Mouse (Mus musculus) bone marrow, adult 2 months (tissue): ENCODE data around the gene Bcl7b. TPM values are rescaled to one million over a fixed set of nuclear protein-coding genes. Genes with fewer than 3 reads are reported as not detected.
A peak's percentile ranks its signal among the peaks of the same experiment; 100 is the strongest.

Source experiments
- H3K27ac ChIP-seq: fragments of 200-500 bp; 2 replicates; pipeline ENCODE4 v1.5.1; 2012; ENCODE audit warnings: low read depth, mild to moderate bottlenecking, control low read depth, inconsistent platforms, low read length; ENCODE audit not compliant: control insufficient read depth, poor library complexity, insufficient read depth
- H3K4me1 ChIP-seq: fragments of 200-500 bp; 2 replicates; pipeline ENCODE4 v1.6.1; 2011; ENCODE audit warnings: low read length; ENCODE audit not compliant: control insufficient read depth, insufficient read depth
- H3K4me3 ChIP-seq: fragments of 200-500 bp; replicated peaks from 2 replicates; pipeline ENCODE3; 2011; ENCODE audit warnings: mild to moderate bottlenecking, low read depth, low read length, control low read depth; ENCODE audit not compliant: control insufficient read depth
- CTCF ChIP-seq: fragments of 200-500 bp; IDR thresholded peaks from 2 replicates; pipeline ENCODE4 v1.5.1; 2011; ENCODE audit warnings: low read length, control low read depth; ENCODE audit not compliant: control insufficient read depth, insufficient read depth
- POLR2A ChIP-seq: fragments of 200-500 bp; IDR thresholded peaks from 2 replicates; pipeline ENCODE4 v1.6.1; 2011; ENCODE audit warnings: low read depth, mild to moderate bottlenecking, control low read depth, low read length, borderline replicate concordance; ENCODE audit not compliant: control insufficient read depth
- WGBS: fragments of 180-500 bp; shearing (Covaris S2); methylation state at CpG from one replicate; pipeline ENCODE4 v1.1.7; 2018; 5-methylcytosine and 5-hydroxymethylcytosine counted together
- polyA plus RNA-seq: library from polyadenylated mRNA; stranded (reverse); fragments of >200 nt; gene quantifications from 2 replicates; pipeline ENCODE4 v1.2.4, GENCODE M21; 2011; ENCODE audit warnings: low replicate concordance; ENCODE audit not compliant: missing spikeins, insufficient read depth, insufficient read length

Gene Bcl7b
- polyA plus RNA-seq, 1 experiment: 40.7 TPM

- TF ChIP-seq POLR2A (no peak), CTCF (no peak)
- Histone ChIP-seq H3K4me3 (no peak overlapping the region), H3K4me1 (no peaks in the 10 kb centered on the region; the same call in 1 of the 2 replicates), H3K27ac (no peak overlapping the region)
- 73% methylated on average over 2 of the region's 2 CpGs for WGBS
These were observed 28.2 kb upstream of the Bcl7b start for GRCm38 (mm10) chr5:135139881-135140280.

GRCm38 (mm10) chr5:135144469-135144868, 23.6 kb upstream of the Bcl7b start:
- WGBS: 55% methylated on average over 4 of the region's 4 CpGs
- Histone ChIP-seq H3K4me1 (peaks cover 3% of the 10 kb centered on the region), H3K27ac (no peak overlapping the region), H3K4me3 (no peak overlapping the region)
- TF ChIP-seq POLR2A (no peak), CTCF (no peak)

- Histone ChIP-seq H3K27ac (no peak overlapping the region), H3K4me3 (no peak overlapping the region), H3K4me1 (peaks cover 4% of the 10 kb centered on the region)
- no peak for TF ChIP-seq CTCF
- TF ChIP-seq POLR2A: no peak
- 9% methylated on average over 3 of the region's 3 CpGs for WGBS
These were observed 22.6 kb upstream of the Bcl7b start for GRCm38 (mm10) chr5:135145532-135145931.

GRCm38 (mm10) chr5:135145955-135146354, 22.1 kb upstream of the Bcl7b start:
- Histone ChIP-seq H3K27ac (no peak overlapping the region), H3K4me1 (peaks cover 4% of the 10 kb centered on the region), H3K4me3 (no peak overlapping the region)
- TF ChIP-seq CTCF (no peak), POLR2A (no peak)

- Histone ChIP-seq H3K27ac (peak overlapping the region; percentile 98), H3K4me3 (peak overlapping the region; percentile 84), H3K4me1 (peaks cover 4% of the 10 kb centered on the region)
- TF ChIP-seq CTCF (no peak), POLR2A (no peak)
- WGBS: under 1% methylated on average over 13 of the region's 13 CpGs
These were observed 19.4 kb upstream of the Bcl7b start for GRCm38 (mm10) chr5:135148715-135149052.

GRCm38 (mm10) chr5:135149053-135149819, 18.8 kb upstream of the Bcl7b start, which contains the start of gene Tbl2:
Tbl2 (plus strand) TSS chr5:135149657.
- H3K4me1 ChIP-seq: peaks cover 4% of the 10 kb centered on the region
- H3K27ac ChIP-seq: peak within 1 kb of the TSS; percentile 98
- H3K4me3 ChIP-seq: peak within 1 kb of the TSS; percentile 84
- TF ChIP-seq POLR2A: peak; percentile 83
- no peak for TF ChIP-seq CTCF
- WGBS: under 1% methylated on average over 63 of the region's 63 CpGs

- under 1% methylated on average over 23 of the region's 23 CpGs for WGBS
- H3K27ac ChIP-seq: peak overlapping the region; percentile 98
These were observed 18.3 kb upstream of the Bcl7b start for GRCm38 (mm10) chr5:135149820-135150178.

GRCm38 (mm10) chr5:135156496-135156895, 11.6 kb upstream of the Bcl7b start:
- WGBS: 93% methylated on average over 4 of the region's 4 CpGs
- Histone ChIP-seq H3K4me3 (no peak overlapping the region), H3K27ac (no peak overlapping the region), H3K4me1 (peaks cover 1% of the 10 kb centered on the region; the same call in 1 of the 2 replicates)
- TF ChIP-seq POLR2A: no peak

More at GRCm38 (mm10) chr5:135149820-135150178, 18.3 kb upstream of the Bcl7b start:
- H3K4me3 ChIP-seq: peak overlapping the region; percentile 80
- H3K4me1 ChIP-seq: peaks cover 4% of the 10 kb centered on the region
- TF ChIP-seq CTCF: no peak

GRCm38 (mm10) chr5:135161221-135161620, 6.9 kb upstream of the Bcl7b start:
- TF ChIP-seq CTCF: no peak
- no peak for TF ChIP-seq POLR2A
- 57% methylated on average over 4 of the region's 4 CpGs for WGBS
- no peak overlapping the region for H3K4me3 ChIP-seq
- H3K27ac ChIP-seq: no peak overlapping the region
- H3K4me1 ChIP-seq: peaks cover 1% of the 10 kb centered on the region; the same call in 1 of the 2 replicates
